Mouse (Mus musculus): ENCODE results near the gene Mrpl9. TPM values are rescaled to one million over a fixed set of nuclear protein-coding genes. Genes with fewer than 3 reads are reported as not detected.
A peak's percentile ranks its signal among the peaks of the same experiment; 100 is the strongest.

Mrpl9 gene
- polyA plus RNA-seq, 1 experiment from 2014 or later, result 101 TPM

DNA sequence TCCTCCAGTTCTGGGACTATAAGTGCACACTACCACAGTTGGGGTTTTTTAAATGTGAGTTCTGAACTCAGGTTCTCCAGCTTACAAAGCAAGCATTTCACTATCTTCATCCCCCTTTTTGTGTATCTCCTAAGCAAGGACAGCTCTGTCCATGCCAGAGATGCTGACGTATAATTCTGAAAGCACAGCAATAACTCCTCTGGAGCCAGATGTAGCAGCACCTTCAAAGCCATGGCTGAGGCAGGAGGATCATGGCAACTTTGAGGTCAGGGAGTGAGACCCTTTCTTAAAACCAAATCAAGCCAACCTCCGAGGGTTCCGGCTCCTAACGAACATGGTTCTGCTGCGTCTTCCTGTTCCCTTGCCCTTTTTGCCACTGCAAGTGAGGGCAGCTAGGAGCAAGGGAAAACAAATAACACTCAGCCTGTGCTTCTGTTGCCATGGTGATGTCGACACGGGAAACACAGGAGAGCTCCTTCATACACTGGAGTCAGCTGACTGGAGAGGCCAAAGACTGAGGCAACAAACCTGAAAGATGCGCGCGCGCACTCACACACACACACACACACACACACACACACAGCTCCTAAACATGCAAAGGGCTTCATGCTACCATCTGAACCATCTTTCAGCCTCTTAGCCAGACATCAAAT, 20.9 kb downstream of the Mrpl9 start:
- ChIA-PET CTCF (interaction anchor here (1.1 to 1.7 kb wide), 3 partner anchors 28 to 97 kb away, joined by 3 to 5 read pairs (median 4); no protein-coding TSS in a partner anchor), POLR2A (no interaction called here)
- no peaks in the 10 kb centered on the region for H3K27me3 ChIP-seq
- in situ Hi-C loops (cut with MboI; ENCODE audit: low pct_unique_long_range_greater_than_20kb), result no loop called here
- TF ChIP-seq CTCF (IDR thresholded peaks at IDR 0.05), result no peak
- ATAC-seq, result no peak
- no peak for DNase-seq (ENCODE audit: low read depth, low spot score)

GRCm38 (mm10) chr3:94465632-94466430, 22.7 kb downstream of the Mrpl9 start:
- ATAC-seq, result no peak
- no peak for DNase-seq (ENCODE audit: low read depth, low spot score)
- no peak for TF ChIP-seq CTCF (IDR thresholded peaks at IDR 0.05)
- ChIA-PET CTCF (interaction anchor here (1.1 to 1.7 kb wide), 7 partner anchors 8 to 56 kb away, joined by 3 to 6 read pairs (median 3); no protein-coding TSS in a partner anchor), POLR2A (interaction anchor here (1.3 kb wide), 1 partner anchor 9 kb away, joined by 4 read pairs; no protein-coding TSS in a partner anchor)
- no peaks in the 10 kb centered on the region for H3K27me3 ChIP-seq
- in situ Hi-C loops (cut with MboI; ENCODE audit: low pct_unique_long_range_greater_than_20kb), result no loop called here

- no peak for TF ChIP-seq CTCF (IDR thresholded peaks at IDR 0.05)
- no peak for ATAC-seq
- H3K27me3 ChIP-seq, result no peaks in the 10 kb centered on the region
- in situ Hi-C loops (cut with MboI; ENCODE audit: low pct_unique_long_range_greater_than_20kb), result no loop called here
- no peak for DNase-seq (ENCODE audit: low read depth, low spot score)
- ChIA-PET CTCF (interaction anchor here (1.3 to 1.7 kb wide), 3 partner anchors 12 to 133 kb away, joined by 3 to 6 read pairs (median 3); no protein-coding TSS in a partner anchor), POLR2A (interaction anchor here (1.0 kb wide), 1 partner anchor 12 kb away, joined by 4 read pairs; no protein-coding TSS in a partner anchor)
Measured at GRCm38 (mm10) chr3:94468931-94469330, 25.8 kb downstream of the Mrpl9 start.

- no peaks in the 10 kb centered on the region for H3K27me3 ChIP-seq
- ChIA-PET CTCF (interaction anchor here (0.8 to 2.1 kb wide), 7 partner anchors 11 to 129 kb away, joined by 3 to 5 read pairs (median 3); no protein-coding TSS in a partner anchor), POLR2A (interaction anchor here (0.6 to 1.2 kb wide), 3 partner anchors 16 to 364 kb away, joined by 3 to 4 read pairs (median 4); partner anchors contain the start of gene Cgn)
- in situ Hi-C loops (cut with MboI; ENCODE audit: low pct_unique_long_range_greater_than_20kb), result no loop called here
- DNase-seq (ENCODE audit: low read depth, low spot score), result no peak
- no peak for ATAC-seq
- TF ChIP-seq CTCF (IDR thresholded peaks at IDR 0.05), result no peak
Measured at GRCm38 (mm10) chr3:94472447-94473114, 29.5 kb downstream of the Mrpl9 start.

DNA sequence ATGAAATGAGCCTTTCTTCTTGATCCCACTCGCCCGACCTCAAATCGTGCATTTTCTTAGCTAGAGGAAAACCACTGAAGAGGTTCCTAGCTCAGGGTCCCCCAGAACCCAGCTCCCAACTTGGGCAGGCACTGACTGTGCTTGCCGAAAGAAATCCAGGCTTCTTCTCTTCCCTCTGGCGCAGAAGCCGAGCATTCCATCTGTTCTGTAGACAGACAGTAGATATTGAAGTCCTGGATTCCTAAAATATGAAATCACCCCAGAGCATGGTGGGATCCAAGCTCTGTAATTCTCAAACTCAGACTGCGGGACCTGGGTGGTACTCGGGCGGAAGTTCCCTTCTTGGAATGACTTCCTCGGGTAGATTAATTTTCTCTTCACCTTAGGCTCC, 30.0 kb downstream of the Mrpl9 start:
- ChIA-PET POLR2A (interaction anchor here (1.2 kb wide), 2 partner anchors 16 to 364 kb away, joined by 4 read pairs; no protein-coding TSS in a partner anchor), CTCF (interaction anchor here (0.8 to 2.1 kb wide), 6 partner anchors 12 to 128 kb away, joined by 3 to 5 read pairs (median 3); no protein-coding TSS in a partner anchor)
- ATAC-seq (peak; percentile 54), DNase-seq (ENCODE audit: low read depth, low spot score) (no peak)
- TF ChIP-seq CTCF (IDR thresholded peaks at IDR 0.05), result no peak
- H3K27me3 ChIP-seq, result no peaks in the 10 kb centered on the region
- in situ Hi-C loops (cut with MboI; ENCODE audit: low pct_unique_long_range_greater_than_20kb), result no loop called here

GRCm38 (mm10) chr3:94473567-94474232, 30.6 kb downstream of the Mrpl9 start:
- ChIA-PET POLR2A (interaction anchor here (0.5 to 1.2 kb wide), 3 partner anchors 17 to 363 kb away, joined by 4 to 5 read pairs (median 4); no protein-coding TSS in a partner anchor), CTCF (interaction anchor here (0.7 to 2.1 kb wide), 5 partner anchors 12 to 27 kb away, joined by 3 to 5 read pairs (median 3); no protein-coding TSS in a partner anchor)
- no peak for DNase-seq (ENCODE audit: low read depth, low spot score)
- H3K27me3 ChIP-seq, result no peaks in the 10 kb centered on the region
- peak; percentile 31 for ATAC-seq
- in situ Hi-C loops (cut with MboI; ENCODE audit: low pct_unique_long_range_greater_than_20kb), result no loop called here
- TF ChIP-seq CTCF (IDR thresholded peaks at IDR 0.05), result no peak

GRCm38 (mm10) chr3:94476301-94477035, 33.4 kb downstream of the Mrpl9 start:
- TF ChIP-seq CTCF (IDR thresholded peaks at IDR 0.05), result no peak
- ATAC-seq (no peak), DNase-seq (ENCODE audit: low read depth, low spot score) (no peak)
- CTCF ChIA-PET, result interaction anchor here (0.9 to 1.2 kb wide), 2 partner anchors 11 to 20 kb away, joined by 3 to 4 read pairs; no protein-coding TSS in a partner anchor
- POLR2A ChIA-PET, result no interaction called here
- no peaks in the 10 kb centered on the region for H3K27me3 ChIP-seq
- in situ Hi-C loops (cut with MboI; ENCODE audit: low pct_unique_long_range_greater_than_20kb), result loop anchor here (25.0 kb wide), 1 partner anchor 714 kb away; the partner anchor contains the start of gene Gm5773

GRCm38 (mm10) chr3:94477444-94477843, 34.3 kb downstream of the Mrpl9 start:
- POLR2A ChIA-PET, result no interaction called here
- H3K27me3 ChIP-seq, result no peaks in the 10 kb centered on the region
- ATAC-seq (no peak), DNase-seq (ENCODE audit: low read depth, low spot score) (no peak)
- in situ Hi-C loops (cut with MboI; ENCODE audit: low pct_unique_long_range_greater_than_20kb), result loop anchor here (25.0 kb wide), 1 partner anchor 715 kb away; the partner anchor contains the start of gene Gm5773
- no peak for TF ChIP-seq CTCF (IDR thresholded peaks at IDR 0.05)
- CTCF ChIA-PET, result interaction anchor here (1.2 kb wide), 1 partner anchor 21 kb away, joined by 4 read pairs; no protein-coding TSS in a partner anchor

DNA sequence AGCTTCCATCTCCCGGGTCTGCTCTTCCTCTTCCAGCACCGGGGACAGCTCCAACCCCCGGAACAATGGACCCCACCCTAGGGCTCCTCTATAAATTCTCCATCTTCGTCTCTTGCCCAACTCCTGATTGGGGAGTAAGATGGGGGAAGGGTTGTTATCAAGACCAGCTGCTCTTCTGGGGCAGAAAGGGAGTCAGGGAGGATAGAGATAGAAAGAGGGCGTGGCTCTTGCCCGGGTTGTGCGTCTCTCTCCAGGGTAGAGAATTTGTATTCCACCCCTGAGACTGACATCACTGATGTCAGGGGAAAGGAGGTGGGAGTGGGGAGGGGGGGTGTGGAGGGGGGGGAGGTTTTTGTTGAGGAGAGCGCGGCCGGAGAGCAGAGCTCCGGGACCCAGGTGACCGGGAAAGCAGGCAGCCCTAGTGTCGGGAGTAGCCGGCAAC, 34.9 kb downstream of the Mrpl9 start, which contains the start of gene Celf3:
TSS of gene Celf3 (plus strand) at position 315 of the 442 bp plus-strand sequence.
- ChIA-PET CTCF (interaction anchor here (1.0 to 1.5 kb wide), 3 partner anchors 11 to 29 kb away, joined by 3 to 4 read pairs (median 4); no protein-coding TSS in a partner anchor), POLR2A (no interaction called here)
- in situ Hi-C loops (cut with MboI; ENCODE audit: low pct_unique_long_range_greater_than_20kb), result loop anchor here (25.0 kb wide), 1 partner anchor 716 kb away; the partner anchor contains the start of gene Gm5773
- no peaks in the 10 kb centered on the region for H3K27me3 ChIP-seq
- TF ChIP-seq CTCF (IDR thresholded peaks at IDR 0.05), result no peak
- DNase-seq (ENCODE audit: low read depth, low spot score) (no peak), ATAC-seq (no peak)

All from Patski (cell line).